Mouse (Mus musculus): ENCODE data around the gene Adarb2.

Adarb2 gene

DNA sequence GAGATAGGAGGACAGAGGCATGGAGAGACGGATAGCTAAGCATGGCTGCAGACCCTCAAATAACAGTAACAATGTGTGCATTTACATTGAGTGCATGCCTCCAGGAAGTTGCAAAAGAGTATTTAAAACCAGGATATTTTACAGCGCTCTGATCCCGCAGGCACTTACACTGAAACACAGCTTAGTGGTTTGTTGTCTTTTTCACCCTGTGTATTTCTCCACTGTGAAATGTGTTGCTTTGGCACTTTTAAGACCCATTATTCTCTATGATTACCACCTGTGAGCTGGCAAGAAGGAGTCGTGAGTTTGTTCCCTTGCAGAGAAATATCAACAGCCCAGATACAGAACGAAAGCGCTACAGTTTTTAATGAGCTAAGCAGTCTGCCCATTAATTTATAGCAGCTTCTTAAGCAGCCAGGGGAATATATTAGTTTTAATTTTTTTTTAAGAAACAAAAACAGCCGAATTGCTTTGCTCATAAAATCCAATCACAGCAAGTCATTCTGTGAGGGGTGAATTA, 167.3 kb downstream of the Adarb2 start:
- no peak for DNase-seq (ENCODE audit: low spot score)

DNA sequence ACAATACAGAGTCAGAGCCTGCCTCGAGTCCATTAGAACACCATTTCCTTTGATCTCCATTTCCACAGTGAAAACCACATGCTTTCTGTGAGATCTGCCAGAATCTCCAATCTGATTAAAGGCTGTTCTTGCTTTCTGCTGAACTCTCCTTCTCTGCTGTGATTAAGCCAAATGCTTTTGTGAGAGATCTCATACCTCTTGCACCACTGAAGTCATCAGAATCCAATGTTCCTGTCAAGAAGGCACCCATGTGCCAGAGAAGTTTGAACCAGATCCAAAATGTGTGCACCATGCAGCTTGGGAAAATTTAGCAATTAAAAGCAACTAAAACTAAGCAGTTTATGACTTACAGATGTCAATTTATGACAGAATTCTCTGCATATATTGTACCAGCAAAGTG, 185.9 kb downstream of the Adarb2 start:
- DNase-seq (ENCODE audit: low spot score) = peak; percentile 24

DNA sequence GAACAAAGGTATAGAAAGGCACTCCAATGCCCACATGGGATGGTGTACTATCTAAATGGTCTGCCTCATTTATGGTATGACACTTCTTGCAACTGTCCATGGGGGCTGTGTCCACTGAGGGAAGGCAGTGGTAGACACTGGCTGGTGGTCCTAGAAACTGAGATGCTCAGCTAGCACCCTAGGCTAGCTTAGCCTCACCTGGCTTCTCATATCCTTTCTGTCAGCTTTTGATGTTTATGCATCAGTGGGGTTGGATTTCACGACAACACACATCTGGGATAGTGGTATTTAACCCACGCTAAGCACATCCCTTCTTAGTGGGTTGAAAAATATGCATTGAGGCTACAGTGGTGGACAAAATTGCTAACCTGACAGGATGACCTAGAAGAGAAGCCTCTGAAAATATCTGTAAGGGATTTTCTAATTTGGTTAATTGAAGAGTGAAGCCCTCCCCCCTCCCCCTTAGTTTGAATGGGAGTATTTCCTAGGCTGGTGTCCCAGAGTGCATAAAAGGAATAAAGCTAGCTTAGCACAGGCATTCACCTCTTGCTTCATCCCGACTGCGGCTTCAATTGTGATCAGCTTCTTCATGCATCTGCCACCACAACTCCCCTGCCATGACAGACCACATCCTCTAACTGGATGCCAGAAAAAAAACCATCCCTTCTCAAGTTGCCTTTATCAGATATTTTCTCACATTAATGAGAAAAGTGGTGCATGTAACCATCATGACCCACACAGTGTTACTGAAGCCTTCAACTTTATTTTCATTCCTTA, 197.8 kb downstream of the Adarb2 start:
- no peak for DNase-seq (ENCODE audit: low spot score)

DNA sequence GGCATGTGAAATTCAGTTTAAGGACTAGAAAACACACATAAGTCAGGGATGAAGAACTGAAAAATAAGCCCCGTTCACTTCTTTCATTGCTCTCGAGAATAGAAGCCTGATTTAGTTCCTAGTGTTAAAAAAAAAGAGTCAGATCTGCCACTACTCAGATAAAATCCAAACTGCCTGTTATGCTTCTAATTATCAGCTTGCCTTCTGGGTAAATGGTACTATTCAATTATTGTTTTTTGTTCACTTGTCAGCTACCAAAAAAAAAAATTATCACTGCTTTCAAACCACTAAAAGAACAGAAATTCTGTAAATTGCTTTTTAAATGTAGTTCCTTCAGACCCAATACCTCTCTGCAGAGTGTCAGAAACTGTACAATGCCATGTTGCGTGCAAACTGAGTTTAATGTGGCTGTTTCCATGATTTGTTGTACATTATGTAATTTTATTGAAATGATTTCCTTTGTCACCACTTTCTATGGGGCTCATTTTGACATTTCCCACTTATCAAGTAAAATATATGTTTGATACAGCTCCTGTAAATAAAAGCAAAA, 199.7 kb downstream of the Adarb2 start:
- no peak for DNase-seq (ENCODE audit: low spot score)

DNA sequence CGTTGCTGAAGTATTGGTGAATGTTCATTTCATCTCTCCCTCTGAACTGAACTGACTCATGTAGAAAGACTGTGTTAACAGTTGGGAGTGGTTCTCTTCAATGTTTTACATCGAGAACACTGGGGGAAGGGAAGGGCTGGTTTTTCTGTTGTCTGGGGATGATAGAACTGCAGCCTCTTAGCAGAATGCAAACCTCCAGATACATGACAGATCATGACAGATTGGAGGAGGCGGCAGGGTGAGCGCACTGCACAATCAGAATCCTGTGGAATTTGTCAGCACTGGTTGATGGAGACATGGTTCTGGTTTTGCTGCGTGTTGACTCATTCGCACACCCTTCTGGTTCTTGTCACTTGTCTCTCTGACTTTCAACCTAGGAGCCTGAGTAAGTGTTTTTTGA, 203.4 kb downstream of the Adarb2 start:
- DNase-seq (ENCODE audit: low spot score) = peak; percentile 61

DNA sequence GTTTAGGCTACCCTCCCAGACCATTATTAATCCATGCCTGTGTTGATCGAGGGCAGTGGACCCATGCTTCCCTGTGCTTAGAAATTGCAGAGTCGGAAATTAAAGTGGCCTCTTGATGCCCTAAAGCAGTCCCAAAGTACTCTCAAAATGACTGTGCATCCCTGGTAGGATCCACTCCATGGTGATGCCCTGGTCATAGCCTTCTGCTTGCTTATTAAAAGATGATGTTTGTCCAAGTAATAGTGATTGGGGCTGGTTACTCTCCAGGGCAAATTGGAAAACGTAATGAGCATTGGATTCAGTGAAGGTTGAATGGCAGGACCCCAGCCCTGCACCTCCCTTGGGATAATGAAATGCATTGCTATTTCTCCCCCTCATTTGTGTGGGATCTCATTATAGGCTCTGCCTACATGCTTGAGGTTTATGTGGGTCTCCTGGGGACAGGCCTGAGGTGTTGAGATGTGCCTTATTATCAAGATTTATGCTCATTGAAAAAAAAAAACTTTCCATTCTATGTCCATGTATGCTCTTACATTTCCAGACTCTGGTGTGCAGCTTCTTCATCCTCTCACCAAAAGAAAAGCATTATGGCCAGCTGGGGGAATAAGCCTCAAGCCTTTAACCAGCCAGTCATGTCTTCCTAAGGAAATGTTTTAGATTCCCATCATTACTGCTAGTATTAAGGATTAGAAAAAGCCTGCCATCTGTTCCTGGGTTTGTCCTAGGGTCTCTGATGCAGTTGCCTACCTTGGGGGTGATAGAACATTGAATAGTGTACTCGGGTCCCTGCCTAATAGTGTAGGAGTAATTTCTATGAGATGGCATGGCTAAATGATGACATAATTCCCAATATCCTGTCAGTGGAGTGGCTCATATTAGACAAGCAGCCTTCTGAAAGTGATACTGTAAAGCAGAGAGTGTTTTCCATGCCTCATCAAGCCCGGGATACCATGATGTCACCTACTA, 208.0 kb downstream of the Adarb2 start:
- DNase-seq (ENCODE audit: low spot score) = no peak

DNA sequence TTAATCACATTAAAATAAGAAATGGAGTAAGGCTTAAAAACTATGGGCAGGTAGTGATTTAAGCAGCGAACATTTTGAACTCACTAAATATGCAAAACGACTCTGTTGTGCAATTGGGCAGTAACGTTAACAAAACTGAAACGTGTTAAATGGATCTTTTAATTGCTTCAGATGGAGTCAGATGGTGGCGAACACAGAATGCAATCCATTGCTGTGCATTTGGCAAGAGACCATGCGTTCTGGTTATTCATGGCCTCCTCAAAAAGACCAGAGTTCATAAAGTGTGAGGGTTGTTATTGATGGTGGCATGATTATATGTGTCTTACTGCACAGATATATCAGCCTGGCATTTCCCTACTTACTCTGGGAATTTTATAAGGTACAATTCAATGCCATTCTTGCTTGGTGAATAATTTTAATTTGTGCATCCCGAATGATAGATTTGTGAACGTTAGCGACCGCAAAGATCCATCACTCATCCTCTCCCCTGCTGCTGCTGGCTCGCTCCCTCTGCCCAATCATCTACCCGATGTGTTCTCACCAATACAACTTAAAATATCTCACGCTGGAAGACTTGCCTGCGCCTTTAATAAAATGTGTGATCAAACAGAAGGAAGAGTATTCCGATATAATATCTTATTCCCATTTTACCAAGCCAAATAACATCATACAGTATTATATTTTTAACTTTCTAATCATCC, 221.5 kb downstream of the Adarb2 start:
- DNase-seq (ENCODE audit: low spot score) = no peak

DNA sequence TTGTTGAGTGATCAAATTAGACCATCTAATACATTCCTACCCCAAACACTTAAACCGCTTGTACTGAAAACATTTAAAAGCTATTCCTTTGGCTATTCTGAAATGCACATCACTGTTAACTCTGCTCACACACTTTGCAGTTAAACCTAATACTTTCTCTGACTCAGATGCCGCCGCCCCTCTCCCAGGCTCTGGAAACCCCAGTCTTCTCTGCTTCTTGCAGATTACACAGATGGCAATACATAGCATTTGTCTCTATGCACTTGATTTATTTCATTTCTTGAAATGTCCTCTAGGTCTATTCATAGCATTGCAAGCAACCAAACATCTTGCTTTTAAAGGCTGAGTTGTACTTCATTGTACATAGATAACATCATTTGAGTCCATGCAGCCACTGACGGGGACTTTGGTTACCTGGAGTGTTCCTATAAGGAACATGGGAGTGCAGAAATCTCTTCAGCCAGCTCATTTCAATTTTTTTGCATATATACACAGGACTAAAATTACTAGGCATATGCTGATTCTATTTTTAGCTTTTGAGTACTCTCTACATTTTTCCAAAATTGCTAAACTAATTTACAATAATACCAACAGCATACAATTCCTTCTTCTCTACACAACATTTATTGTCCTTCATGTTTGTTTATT, 236.6 kb downstream of the Adarb2 start:
- DNase-seq (ENCODE audit: low spot score) = no peak

DNA sequence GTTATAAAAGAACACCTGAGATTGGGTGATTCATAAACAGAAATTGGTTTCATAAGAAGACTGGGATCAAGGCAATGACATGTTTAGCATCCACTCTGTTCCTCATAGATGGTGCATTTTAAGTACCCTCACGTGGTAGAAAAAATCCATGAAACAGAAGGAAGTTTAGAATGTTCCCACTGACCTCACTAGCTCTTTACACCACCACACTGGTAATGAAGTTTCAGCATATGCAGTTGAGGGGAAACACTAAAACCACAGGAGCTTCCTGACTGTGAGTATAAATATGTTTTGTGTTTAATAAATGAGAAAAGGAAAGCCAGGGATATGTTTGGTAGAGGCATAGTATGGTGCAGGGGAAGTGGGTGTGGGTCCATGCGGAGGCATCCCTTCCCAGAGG, 242.7 kb downstream of the Adarb2 start:
- DNase-seq (ENCODE audit: low spot score) = no peak

DNA sequence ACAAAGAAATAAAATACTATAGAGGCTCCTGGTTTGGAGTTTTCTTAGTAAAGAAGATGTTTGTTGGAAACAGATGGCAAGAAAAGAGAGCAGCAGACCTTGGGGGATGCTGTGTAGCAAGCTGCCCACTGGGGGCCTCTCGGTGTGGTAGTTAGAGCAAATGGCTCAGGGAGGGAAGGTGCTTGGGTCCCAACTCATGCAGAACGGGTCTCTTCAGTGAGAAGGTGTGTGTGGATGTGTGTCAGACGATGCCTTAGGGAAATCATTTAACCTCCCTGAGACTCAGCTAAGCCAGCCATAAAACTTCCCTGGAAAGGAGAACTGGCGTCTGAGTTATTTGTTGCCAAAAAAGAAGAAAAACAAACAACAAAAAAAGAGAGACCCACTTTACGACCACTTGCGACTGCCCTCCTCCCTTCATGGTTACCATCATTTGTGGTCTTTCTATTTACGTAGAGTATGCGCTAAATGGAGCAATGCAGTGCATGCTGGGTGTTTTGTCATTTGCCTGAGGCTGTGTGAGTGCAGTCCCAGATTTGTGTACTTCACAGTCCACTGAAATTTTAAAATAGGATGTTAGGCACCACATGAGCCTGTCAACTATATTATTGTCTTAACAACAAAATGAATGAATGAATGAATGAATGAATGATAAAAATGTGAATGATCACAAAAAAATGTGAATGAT, 245.7 kb downstream of the Adarb2 start:
- no peak for DNase-seq (ENCODE audit: low spot score)

DNA sequence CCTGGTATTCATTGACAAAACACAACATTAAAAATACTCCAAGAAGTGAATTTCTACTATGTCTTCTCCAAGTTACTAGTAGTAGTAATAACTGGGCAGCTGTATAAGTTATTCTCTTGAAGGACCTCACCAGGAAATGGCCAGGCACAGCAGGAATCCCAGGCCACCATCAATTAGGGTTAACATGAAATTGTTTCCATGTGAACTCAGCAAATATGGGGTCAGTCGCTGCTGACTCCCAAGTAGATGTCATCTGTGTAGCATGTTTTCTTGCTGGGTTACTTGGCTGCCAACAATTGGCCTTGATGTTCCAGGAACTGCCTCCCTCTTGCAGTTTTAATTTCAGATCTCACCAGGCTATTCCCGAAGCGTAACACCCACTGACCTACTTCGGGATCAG, 248.9 kb downstream of the Adarb2 start:
- no peak for DNase-seq (ENCODE audit: low spot score)

DNA sequence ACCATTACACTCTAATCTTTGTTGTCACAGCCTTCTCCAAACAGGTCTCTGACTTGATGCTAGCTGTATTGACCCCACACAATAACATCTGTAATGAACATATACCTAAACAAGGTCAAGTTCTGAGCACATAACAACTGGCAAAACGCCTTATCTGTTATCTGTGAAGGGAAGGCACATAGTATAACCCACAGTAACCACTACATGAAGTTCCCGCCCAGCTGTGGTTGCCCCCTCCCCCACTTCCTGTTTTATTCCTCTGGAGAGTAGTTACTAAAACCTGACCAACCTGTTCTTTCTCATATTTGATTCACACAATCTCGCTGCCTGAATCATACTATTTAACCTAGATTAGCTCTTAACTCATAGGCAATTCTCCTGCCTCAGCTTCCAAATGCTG, 254.2 kb downstream of the Adarb2 start:
- DNase-seq (ENCODE audit: low spot score) = no peak

DNA sequence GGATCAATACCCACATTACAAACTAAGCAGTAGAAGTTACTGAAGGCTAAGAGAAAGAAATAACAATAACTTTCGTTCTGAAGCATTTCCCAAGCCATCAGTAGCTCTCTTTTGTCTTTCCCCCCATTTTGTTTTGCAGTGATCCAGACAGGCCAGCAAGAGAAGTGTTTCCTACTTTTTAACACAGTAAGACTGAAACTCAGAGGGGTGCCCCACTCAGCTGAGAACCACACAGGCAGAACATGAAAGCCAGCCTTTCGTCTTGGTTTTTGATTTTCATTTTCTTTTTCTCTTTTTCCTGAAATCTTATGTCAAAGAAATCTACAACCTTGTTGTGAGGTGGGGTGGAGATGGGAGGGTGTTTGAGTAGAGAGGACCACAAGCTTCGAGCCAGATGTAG, 255.2 kb downstream of the Adarb2 start:
- no peak for DNase-seq (ENCODE audit: low spot score)

DNA sequence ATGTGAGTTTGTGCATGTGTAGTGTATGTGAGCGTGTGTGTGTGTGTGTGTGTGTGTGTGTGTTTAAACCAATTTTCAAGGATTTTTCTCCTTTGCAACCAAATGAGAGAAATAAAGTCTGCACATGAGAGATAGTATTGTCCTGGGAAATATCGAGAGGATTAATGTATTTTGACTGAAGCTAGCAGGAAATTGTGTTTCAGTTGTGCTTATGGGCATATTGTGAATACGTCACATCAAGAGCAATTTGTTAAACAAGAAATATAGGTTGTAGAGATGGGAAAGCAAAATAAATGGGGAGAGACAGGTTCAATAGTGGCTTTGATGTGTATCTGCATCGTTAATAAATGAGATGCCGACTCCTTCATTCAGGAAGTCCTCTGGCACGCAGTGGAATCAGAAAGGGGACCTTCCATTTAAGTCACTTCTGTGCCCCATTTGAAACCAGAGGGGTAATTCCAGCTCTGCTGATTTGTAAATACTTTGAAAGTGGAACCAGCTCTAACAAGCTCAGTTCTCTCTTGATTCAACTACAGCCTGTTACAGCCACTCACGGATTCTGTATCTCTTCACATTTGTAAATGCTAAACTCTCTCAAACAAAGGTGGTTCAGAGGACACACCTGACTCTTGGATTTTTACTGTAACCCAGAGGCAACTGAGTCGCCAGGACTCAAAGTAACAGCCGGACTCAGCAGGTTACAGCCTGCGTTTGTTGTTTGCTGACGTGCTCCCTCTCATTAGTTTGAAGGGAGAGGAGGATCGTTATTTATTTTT, 265.1 kb downstream of the Adarb2 start:
- DNase-seq (ENCODE audit: low spot score) = no peak

DNA sequence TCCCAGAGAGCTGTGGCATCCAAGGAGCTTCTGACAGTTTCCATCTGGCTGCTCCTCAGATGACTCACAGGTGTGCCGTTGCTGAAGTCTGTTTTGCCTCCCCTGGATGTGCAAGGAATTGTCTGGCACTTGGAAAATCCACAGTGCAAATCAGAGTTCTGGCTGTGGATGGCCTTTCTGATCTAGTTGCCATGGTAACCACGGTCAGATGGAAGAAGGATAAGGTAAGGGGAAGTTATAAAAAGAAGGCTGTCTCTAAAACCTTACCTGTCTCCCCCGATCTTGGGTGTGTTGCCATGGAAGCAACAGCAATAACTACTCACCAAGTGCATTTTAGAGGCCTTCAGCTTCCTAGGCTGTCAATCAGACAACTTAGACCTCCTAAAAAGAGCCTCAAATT, 273.6 kb downstream of the Adarb2 start:
- DNase-seq (ENCODE audit: low spot score) = no peak

DNA sequence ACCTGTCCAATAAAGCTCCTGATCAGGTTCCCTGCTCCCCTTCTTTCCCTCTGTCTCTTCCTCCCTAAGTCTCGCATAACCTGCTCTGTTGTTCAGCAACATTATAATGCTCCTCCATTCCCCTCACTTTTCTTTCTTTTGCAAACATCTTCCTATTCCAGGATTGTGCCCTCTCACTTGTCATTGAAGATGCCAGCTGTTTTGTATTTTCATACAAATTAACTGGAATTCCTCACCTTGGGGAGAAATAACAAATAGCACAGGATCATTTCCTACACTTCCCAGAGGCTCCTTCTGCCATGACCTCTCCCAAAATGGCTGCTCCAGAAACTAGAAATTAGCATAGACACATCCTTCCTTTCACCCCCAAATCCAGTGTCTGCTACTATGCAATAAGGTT, 276.1 kb downstream of the Adarb2 start:
- DNase-seq (ENCODE audit: low spot score) = no peak

DNA sequence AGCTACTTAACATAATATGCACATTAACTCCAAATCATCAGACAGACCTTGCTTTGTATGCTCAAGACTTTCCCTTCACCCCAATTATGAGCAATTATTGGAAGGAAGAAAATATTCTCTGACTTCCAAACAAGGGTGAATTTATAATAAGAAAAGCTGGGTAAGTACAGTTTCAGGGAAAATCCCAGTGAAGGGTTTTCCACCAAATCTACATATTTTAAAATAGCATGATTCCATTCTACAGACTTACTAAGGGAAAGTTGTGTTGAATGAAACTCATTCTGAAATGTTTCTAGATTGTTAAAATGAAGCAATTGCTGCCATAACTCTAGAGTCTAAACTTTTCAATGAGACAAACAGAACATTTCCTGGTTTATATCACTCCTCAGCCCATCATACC, 277.3 kb downstream of the Adarb2 start:
- no peak for DNase-seq (ENCODE audit: low spot score)

DNA sequence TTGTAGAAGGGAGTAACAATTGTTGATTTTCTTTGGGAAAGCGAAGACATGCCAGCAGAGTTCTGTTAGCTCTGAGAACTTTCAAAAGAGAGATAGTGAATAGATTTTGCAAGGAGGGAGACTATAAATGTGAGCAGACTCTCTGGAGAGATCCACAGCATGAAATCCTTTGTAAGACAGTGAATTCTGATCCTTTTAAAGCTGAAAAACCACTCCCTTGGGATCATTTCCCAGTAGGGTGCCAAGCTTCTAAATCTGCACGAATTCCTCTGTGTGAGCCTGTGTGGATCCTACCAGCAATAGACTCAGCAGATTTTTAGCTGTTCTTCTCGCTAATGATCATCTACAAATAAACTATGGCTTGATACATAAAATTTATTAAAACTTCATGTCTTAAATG, 278.7 kb downstream of the Adarb2 start:
- no peak for DNase-seq (ENCODE audit: low spot score)

DNA sequence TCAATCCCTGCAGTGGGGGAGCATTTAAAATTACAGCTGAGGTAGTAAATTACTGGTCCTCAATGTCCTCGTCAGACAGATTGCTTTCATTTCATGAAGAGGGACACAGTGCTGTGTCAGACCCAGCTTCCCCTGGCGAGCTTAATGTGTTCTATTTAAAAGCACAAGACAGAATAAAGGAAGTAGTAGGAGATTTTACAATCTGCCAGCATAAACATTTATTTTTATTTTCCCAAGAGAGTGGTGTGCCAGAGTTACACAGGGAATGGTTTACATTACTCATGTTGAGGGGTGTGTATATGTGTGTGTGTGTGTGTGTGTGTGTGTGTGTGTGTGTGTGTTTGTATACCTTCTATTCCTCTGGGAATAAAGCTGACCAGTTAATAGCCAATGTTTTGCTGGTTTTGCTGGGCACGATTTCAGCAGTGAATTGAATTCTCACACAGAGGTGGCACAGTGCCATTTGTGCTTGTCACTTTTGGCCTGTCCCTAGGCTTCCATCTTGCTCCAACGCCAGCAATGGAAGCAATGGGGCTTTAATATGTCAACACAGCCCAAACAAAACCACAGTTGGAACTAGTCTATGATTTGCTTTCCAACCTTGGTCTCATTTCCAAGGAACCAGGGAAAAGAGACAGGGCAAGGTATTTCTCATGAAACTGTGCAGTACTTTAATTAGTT, 282.1 kb downstream of the Adarb2 start:
- DNase-seq (ENCODE audit: low spot score) = no peak
